Mouse (Mus musculus) brain, embryonic 14.5 days (tissue): ENCODE results near the gene Tex9.

Experiments
- CTCF ChIP-seq: fragments of 200-500 bp; IDR thresholded peaks from 2 replicates; pipeline ENCODE4 v1.5.1; 2012; ENCODE audit warnings: inconsistent platforms, mild to moderate bottlenecking, moderate library complexity, borderline replicate concordance; ENCODE audit not compliant: insufficient read depth, insufficient read length; ENCODE audit errors: extremely low read depth
- POLR2A ChIP-seq: fragments of 200-500 bp; IDR thresholded peaks from 2 replicates; pipeline ENCODE4 v1.6.1; 2012; ENCODE audit warnings: mild to moderate bottlenecking, inconsistent platforms, borderline replicate concordance; ENCODE audit not compliant: poor library complexity, insufficient read depth, insufficient read length, severe bottlenecking; ENCODE audit errors: extremely low read depth

GRCm38 (mm10) chr9:72537086-72537485 is 45.1 kb upstream of the Tex9 start:
- TF ChIP-seq CTCF (no peak), POLR2A (no peak)
